Mouse (Mus musculus) NIH3T3 (cell line): Measurements from ENCODE around the gene Otp.

ENCODE experiments used
- DNase-seq: peaks from one replicate; pipeline ENCODE4 v3.0.0-alpha.2; 2012; ENCODE audit warnings: low read depth

Gene Otp

DNA sequence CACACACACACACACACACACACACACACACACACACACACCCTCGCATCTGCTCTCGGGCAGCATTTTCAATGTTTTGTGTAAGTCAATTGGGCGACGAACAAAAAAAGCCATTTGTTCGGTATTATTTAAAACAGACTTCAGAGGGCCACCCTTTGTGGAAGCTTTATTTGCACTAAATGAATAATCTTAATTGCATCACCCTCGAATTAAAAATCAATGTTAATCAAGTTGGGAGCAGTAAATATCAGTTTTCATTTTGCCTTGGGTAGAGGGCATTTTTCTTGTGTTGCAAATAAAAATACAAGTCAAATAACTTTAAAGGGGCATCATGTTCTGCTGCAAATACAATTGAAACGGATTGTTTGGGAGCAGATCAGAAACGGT is 1.4 kb upstream of the Otp start:
- DNase-seq: no peak

DNA sequence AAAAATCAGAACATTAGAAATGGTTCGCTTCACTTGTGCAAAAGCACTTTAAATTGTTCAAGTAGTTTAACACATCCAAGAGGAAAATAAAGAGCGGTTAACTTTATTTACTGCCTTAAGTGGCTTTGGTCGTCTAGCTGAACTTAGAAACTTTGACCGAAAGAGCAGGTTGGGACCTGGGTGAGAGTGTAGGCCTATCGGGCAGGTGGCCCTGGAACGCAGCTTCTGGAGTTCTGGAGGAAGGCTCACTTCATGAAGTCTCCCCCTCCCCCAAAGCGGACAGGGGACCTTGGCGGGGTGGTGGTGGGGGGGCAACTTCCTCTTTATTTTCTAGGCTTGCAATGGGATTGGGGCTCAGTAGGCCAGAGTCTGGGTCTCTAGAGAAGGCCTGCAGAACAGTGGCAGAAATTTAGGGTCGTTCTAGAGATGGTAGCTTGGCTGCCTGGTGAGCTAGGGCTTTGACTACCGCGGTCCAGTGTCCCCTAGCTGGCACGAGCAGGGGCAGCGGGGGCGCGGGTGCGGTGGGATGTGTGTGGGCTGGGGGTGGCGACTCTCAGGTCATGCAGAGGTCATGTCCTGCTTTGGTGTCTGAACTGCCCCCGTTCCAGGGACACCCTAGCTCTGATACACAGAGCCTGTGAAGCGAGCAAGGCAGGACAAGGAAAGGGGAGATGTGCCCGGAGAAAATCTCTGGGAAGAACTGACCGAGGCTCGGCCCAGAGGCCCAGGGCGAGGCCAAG is 576 bp upstream of the Otp start:
- no peak for DNase-seq

DNA sequence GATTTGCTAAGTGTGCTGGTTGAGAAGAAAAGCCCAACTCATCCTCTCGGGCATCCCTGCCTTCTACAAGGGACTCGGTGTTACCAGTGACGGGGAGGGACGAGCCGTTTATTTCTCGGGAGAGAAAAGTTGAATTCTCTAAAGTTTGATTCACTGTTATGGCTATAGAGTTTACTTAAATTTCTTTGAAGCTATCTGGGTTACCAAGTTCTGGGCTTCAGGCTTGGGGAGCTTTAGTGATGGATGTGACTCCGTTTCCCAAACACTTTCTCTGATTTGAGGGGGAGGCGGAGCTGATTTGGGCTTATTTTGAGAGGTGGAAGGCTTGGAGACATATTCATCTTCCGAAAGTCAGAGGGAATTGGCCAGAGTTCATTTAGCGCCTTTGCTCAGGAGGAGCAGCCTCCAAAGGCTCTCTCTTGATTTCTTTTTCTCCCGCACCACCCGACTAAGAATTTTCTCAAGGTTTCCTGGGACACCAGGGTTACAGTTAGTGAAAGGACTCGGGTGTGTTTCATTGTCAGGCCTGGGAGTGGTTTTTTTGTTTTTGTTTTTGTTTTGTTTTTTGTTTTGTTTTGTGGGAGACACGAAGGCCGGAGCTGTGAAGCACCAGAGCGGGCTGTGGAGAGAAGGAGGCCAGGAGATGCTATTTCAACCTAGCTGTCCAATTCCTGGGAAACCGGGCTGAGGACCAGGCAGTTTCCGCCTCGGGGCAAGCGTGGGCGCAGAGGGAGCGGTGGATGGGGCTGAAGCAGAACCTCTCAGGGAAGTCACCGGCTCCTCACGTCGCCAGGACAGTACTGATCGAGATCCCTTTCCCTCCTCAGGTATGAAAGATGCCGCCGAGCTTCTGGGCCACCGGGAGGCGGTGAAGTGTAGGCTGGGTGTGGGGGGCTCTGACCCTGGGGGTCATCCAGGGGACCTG is 1.1 kb downstream of the Otp start:
- no peak for DNase-seq

DNA sequence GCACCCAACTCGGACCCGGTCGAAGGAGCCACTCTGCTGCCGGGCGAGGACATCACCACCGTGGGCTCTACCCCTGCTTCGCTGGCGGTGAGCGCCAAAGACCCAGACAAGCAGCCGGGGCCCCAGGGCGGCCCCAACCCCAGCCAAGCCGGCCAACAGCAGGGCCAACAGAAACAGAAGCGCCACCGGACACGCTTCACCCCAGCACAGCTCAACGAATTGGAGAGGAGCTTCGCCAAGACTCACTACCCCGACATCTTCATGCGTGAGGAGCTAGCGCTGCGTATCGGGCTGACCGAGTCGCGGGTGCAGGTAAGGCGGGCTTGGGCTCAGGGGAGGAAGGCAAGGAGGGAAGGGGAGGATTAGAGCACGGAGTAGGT is 1.8 kb downstream of the Otp start:
- DNase-seq: no peak

DNA sequence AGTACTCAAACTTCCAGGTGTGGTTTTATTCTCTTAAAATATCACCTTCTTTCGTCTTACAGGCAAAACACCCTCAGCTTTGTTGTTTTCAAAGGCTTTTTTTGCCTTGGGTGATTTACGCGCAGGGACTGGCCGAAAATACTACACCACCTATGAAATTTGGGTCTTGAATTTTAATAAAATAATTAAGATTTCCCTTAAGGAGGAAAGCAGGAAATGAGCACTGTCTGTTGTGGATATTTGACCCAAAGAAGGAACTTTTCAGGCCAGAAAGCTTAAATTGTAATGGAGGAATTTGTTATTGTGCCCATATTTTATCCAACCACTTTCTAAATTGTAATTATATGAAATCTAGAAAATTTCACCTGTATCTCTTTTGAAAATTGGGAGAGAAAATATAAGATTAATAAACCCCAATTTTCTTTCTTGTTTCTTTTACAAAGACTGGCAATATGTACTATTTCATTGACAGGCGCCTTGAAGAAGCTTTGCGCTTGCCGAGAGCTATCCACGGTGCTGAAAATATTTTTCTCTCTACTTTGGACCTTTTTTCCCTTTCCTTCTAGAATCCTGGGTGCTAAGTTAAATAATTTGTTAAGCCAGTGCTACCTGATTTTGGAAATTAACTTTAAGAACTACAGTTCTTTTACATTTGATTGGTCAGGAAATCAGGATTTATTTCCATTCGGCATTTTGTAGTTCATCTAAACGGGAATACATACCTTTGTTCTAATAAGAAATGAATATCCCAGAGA is 2.8 kb downstream of the Otp start:
- peak; percentile 66 for DNase-seq

DNA sequence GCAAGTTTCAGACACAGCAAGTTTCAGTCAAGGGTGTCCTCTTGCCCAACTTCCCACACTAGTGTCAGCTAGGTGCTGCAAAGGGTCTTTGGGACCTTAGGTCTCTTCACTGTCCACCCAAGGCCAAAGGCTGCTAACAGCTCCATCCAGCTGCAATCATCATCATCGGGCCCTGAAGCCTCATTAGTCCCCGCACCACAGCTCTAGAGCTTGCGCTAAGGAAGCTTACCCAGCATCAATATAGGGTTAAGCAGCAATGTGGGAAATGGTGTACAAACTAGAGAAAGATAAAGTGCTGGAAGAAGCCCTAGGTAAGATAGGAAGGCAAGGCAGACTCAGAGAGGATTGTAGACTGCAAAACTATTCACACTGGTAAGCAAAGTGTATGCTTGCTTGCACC is 5.8 kb downstream of the Otp start:
- no peak for DNase-seq

DNA sequence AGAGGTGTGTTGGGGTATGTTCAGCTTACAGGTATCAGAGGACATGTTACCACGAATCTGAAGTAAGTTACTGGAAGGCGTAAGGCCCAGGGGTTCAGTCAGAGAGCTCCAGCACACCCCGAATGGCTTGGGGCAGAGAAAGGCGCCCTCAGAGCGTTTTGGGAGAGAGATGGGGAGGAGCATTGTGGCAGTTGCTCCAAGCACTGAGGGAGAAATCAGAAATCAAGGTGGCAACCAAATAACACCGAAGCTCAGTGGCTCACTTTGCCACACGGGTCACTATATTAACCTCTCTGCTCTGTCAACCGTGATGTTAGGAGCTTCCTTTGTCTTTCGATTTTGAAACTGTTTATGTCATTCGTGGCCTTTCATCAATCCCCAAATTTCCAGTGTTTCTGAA is 6.8 kb downstream of the Otp start:
- no peak for DNase-seq

DNA sequence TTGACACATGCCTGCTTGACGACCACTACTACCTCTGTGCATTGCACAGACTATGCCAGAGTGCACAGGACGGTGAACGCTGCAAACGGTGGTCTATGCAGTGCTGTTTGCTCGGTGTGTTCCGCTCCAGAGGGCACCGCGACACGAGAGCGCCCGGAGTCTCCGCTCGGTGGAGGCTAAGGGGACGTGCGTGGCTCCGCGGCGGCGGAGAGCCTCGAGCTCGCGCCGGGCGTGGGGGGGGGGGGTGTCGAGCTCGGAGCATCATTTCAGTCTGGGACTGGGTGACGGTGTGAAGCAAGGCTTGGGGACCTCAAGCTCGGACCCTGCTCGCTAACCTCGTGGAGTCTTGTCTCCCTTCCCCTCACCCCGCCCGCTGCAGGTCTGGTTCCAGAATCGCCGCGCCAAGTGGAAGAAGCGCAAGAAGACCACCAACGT is 7.3 kb downstream of the Otp start:
- DNase-seq: no peak

DNA sequence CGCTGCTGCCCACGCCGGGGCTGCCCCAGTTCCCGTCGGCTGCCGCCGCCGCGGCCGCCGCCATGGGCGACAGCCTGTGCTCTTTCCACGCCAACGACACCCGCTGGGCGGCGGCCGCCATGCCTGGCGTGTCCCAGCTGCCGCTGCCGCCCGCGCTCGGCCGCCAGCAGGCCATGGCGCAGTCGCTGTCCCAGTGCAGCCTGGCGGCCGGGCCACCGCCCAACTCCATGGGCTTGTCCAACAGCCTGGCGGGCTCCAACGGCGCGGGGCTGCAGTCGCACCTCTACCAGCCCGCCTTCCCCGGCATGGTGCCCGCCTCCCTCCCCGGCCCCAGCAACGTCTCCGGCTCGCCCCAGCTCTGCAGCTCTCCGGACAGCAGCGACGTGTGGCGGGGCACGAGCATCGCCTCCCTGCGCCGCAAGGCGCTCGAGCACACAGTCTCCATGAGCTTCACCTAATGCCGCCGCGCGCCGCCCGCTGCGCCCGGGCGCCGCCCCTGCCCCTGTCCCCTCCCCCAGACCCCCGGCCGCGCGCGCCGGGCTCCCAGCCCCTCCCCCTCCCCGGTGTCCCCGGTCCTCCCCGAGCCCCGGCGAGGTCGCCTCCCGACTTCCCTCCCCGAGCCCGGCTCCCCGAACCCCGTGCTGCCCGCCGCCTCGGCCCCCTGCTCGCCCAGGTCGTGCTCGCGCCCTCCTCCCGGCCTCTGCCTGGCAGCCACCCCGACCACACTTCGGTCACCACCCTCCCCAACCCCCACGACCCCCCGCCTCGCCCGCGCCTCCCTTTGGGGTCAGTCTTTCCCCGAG is 8.0 kb downstream of the Otp start:
- no peak for DNase-seq

DNA sequence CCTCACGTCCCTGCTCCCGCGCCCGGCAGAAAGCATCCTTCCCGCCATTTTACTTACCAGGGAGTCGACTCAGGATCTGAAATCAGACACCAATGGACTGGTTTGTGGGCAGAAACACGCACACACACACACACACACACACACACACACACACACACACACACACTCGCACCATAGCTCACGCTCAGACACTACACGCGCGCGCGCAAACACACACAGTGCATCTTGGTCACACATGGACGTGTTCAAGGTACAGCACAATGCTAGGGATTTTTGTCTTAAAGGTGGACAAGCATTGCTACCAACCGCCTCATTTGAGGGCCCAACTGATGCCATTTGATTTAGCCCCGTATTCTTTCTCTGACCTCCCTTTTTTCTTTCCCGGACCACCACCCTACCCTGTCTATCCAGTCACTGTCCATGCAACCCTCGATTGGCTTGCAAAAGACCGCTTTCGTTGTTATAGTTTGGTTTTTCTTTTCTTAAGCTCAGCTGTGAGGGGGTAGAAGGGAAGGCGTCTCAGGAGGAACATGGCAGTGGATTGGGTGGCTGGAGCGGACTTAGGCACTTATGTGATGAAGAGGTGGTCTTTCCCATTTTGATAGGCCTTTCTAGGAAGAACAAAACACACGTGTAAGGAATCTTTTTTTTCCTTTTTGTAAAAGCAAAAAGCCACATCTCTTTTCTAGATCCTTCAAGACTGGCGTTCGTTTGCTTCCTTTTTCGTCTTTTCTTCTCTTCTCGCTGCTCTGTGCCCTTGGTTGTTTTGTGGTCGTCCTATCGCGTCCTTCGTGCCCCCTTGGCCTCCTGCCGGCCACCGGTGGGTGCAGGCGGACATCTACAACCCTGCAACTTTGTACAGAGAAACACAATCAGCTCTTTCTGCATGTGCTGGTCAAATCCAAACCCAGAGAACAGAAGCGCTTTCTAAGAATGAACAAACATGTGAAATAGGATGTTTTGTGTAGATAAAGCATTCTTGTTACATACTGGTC is 8.9 kb downstream of the Otp start:
- DNase-seq: no peak

DNA sequence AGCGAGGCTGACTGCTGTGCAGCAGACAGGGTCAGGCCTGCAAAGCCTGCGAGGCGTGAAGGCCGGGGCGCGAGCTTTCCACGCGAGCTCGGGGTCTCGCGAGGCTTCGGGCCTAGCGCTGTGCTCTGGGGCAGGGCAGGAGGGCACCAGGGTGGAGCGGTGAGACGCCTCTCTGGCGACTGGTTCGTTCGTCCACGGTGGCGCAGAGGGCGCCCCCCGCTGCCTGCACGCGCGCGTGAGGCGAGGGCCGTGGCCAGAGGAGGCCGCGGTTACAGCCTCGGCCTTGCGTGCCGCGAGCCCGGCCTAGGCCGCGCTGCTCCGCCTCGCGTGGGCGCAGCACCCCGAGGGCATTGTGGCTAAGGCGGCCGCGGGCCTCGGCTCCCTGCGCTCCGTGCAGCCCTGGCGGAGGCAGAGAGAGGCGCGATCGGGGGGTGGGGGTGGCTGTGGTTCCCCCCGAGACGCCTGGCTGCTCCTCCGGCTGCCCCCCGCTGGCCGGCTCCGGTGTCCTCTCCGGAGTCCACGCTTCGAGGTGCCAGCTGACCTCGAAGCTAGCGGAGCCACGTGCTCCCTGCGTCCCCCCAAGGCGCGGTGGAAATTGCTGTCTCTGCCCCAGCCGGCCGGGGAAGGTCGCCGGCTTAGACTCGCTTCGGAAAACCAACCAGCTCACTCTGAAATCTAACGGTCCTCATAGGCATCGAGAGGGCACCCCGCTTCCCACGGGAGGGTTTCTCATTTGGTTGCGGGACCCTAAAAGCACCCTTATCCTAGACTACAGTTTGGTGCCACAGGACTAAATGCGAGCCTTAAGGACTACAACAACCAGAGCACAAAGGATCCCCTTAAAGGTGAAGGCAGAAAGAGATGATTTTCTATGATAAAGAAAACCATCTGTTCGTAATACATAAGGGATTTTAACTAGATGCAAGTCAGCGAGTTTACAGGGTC is 10.2 kb downstream of the Otp start:
- no peak for DNase-seq

DNA sequence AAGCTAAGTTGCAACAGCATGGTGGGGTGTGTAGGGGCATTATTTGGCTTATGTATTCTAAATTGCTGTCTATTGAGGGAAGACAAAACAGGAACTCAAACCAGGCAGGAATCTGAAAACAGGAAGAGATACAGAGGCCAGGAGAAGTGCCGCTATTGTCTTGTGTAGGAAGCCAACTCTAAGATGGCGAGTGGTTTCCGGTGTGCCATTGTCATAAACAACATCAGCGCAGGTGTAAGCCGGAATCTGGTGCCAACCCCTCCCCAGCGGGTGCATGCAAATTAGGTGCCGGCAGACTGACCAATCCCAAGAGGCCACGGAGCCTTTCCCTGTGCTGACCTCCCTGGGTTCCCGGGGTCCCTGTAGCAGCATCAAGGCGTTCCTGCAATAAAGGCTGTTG is 32.4 kb downstream of the Otp start:
- no peak for DNase-seq

DNA sequence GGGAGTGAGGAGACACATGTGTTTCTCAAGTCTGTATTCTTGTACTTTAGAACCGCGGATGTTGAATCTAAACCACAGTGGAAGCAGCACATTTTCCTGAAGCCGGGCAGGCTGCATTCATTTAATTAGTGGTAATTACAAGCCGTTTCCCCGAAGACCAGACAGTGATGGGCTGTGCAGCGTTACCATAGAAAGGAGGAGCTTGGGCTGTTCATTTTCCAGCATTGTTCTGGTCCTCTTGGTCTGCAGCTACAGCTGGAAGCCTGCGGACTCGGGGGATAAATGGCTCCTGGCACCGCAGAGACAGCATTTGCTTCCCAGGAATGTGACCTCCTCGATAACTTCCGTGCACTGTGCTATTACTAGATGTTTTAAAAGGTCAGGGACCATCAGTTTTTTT is 37.6 kb downstream of the Otp start:
- no peak for DNase-seq

DNA sequence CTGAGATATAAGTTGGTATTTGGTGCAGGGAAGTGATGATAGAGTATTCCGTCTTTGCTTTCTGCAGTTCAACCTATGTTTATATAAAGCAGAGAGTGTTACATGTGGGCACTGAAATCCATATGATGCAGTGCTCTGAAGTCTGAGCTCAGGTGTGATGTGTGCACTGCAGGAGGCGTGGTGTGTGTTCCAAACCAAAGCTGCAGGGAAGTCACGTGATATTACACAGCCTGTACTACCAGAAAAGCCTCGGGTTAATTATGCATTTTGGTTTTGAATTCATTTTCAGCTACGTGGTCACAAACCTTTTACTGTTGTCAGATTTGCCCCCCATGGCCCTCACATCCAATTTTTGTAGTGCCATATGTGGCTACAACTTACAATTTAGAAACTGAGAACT is 40.3 kb downstream of the Otp start:
- no peak for DNase-seq

DNA sequence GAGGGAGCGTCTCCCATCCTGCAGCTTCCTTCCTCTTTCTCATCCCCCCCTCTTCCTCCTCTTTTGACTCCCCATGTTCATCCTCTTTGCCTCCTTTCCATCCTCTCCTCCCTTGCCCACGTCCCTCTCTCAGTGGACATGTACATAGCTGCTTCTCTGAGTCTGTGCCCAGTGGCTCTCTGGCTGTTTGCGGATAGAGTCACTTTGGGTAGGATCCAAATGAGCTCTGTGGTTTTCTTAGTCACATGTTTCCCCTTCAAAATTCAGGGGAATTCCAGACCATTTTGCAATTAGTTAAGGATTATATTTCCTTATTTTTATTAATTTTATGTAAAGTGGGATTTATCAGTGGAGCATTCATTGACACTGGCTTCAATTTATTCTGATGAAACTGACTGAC is 52.7 kb downstream of the Otp start:
- DNase-seq: peak; percentile 57
